Mouse (Mus musculus) cerebellum, adult 9-10 months (tissue): ENCODE data around the gene Lhfp.

Experiments used
- DNase-seq: peaks from one replicate; pipeline ENCODE4 v3.0.0; 2022

Gene Lhfp

DNA sequence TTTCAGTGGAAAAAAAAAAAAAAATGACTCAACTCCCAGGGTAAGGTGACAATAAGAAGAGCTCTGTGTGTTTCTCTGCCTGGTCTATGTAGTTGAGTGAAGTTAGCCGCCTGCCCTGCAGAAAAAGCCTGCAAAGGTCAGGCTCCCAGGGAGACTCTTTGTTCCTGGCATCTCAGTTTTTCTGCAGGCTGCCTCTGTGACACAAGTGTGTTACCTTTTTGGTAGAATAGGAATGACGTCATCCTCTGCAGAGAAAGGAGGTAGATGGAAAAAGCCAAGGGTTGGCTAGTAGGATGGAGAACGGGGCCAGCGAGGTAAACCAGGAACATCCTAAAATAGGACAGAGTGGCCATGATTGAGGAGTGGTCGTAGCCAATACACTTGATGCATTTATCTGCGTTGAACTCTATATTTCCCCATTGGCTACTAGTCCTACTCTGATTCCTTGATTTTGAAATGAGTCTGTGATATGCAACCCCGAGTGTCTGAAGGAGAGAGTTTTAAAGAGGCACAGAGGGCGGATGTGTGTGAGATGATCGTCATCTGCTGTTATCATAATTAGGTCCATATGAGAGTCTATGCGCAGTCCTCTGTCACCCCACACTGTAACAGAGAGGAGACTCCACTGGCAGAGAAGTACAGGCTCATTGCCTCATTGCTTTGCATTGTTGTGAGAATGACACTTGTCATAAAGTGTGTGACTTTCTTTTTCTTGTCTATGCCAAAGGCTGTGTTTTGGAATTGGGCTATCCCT lies 132.2 kb downstream of the Lhfp start:
- peak; percentile 69 for DNase-seq

DNA sequence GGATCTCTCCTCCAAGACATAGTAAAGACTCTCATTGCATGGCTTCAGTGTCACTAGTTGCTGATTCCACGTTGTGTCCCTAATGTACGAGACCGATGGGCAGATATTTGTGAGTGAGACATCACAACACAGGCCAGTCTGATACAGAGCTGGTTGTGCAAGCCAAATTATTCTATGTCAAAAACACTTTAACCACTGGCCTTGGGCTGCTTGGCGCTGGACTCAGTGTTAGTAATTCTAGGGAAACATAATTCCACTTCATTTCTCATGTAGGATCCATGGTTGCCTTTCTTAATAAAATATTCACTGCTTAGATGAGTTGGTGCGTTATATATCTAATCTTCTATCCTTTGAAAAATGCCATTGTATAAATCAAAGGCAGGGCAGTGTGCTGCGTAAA lies 138.6 kb downstream of the Lhfp start:
- no peak for DNase-seq

DNA sequence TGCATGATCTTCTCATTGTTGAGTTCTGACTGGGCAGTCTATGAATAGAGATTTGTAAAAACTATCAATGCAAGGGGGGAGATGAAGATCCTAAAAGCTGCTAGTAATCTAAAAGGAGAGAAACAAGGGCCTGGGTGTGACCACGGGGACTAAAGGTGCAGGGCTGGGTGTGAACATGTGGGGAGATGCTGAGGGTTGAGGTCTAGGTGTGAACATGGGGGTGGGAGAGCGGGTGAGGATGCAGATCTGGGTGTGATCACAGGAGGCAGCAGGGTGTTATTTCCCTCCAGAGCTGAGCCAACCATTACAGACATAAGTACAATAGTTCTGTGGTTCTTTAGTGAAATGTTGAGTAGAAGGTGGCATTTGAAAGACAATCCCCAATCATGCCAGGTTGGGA lies 144.1 kb downstream of the Lhfp start:
- DNase-seq, result no peak

GRCm38 (mm10) chr3:53193441-53193840 lies 152.1 kb downstream of the Lhfp start:
- no peak for DNase-seq

DNA sequence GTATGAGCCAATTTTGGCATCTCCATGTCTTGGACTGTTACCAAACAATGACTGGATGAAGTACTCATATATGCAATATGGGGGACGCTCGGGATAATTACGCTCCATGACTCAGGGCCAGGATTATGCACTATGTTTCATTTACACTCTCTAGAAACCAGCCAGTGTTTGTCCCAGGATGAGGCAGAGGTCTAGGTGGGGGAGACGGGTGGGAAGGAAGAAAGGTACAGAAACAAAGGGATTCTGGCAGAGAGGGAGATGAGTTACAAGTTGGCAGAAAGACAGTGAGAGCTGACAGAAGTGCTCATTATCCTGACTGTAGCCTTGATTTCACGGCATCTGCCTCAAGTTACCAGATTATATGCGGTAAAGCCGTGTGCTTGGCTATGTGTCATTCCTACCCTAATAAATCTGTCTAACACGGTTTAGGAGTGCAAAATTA lies 154.4 kb downstream of the Lhfp start:
- DNase-seq, result no peak

GRCm38 (mm10) chr3:53200175-53200574 lies 158.8 kb downstream of the Lhfp start:
- no peak for DNase-seq

- no peak for DNase-seq
Observed at GRCm38 (mm10) chr3:53200853-53201252, 159.5 kb downstream of the Lhfp start.

DNA sequence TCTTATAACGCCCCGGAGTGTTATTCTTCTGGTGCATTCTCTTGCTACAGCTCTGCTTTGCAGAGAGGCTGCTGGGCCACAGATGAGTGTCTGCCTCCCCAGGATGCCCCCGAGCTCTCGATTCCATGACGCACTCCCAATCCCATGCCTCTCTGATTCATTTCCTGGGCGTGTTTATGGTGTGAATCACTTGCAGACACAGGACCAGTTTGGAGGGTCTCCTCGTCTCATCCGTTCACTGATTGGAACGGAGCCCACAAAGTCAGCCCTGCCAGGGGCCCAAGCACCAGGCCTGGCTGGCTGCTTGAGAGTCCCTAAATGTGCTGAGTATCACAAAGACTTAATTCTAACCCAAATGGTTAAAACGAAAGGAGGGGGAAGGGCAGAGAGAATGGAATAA lies 160.3 kb downstream of the Lhfp start:
- DNase-seq, result peak; percentile 63

GRCm38 (mm10) chr3:53202184-53202583 lies 160.9 kb downstream of the Lhfp start:
- DNase-seq, result peak; percentile 89

DNA sequence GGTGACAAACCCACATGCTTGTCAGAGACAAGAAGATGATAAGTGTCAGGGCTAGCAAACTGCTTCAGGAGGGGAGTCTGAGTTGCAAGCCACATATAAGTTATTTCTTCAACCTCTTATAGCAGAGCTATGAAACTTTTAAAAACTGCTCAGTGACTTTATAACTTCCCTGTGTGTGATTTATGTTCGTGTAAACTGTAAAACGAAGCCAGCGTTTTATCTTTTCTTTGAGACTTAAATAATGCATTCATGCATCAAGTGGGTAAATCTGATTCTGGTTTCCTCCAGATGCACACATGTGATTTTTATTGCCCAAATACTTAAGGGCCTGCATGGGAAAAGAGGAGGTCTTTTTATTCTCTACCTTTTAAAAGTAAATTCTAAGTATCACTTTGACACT lies 161.4 kb downstream of the Lhfp start:
- DNase-seq, result no peak

DNA sequence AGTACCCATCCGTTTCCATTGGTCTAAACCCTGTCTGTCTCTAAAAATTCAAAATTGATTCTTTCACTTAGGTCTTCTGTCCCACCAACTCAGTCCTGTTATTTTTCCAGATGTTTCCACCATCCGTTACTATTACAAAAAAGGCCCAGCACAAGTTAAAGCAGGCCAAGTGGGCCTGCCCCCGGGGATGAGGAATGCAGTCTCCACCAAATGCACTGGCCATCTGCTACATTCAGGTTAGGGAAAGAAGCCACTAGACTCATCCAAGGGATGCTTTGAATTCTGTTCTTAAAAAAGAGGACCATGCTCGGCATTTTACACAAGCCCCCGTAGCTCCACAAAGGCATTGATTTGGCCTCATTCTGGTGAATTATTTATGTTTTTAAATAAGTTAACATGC lies 162.3 kb downstream of the Lhfp start:
- peak; percentile 82 for DNase-seq

- DNase-seq, result peak; percentile 73
Observed at GRCm38 (mm10) chr3:53204348-53204984, 163.1 kb downstream of the Lhfp start.

GRCm38 (mm10) chr3:53204985-53205365 lies 163.6 kb downstream of the Lhfp start:
- DNase-seq, result no peak

DNA sequence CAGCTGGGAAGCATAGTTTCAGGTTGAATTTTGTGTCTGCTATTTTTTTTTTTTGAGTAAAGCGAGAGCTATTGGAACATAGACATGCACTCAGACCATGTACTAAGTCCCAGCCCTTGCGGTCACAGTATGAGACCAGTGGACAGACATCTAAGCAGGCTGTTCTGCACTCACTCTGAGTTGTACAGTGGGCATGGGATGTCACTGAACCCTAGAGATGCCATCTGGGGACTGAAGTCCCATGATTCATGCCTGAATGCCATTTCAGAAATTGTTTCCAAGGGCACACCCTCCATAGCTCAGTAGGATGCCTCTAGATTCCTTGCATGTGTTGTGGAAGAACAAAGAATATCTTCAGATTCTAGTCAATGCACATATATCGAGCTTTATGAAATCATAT lies 164.4 kb downstream of the Lhfp start:
- DNase-seq, result no peak

DNA sequence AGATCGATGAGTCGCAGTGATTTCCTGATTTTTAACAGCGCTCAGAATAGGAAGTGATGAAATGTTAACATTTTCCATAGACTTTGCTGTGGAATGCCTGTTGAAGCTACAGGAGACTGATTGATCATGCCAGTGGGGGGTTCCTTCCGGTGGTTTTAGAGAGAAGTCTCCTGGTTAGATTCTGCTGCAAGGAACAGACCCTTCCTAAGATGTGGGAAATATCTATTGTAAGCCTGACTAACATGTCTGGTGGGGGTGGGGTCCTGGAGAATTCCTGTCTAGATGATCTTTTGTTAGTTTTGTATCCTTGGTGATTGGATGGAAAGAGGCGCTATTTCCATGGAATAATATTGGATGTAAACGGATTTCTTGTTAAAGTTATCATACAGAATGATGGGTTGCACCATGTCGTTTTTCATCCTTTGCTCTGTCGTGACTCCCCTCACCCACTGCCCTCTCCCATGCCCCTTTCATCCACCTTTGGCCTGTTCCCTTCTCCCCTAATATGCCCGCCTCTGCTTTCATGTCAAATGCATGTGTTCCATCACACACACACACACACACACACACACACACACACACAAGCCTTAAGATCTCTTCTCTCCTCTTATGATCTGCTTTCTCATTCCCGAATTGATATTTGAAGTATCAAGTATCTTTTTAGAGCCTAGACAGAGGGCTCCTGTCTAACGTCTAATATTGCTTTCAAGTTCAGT lies 165.3 kb downstream of the Lhfp start:
- no peak for DNase-seq

DNA sequence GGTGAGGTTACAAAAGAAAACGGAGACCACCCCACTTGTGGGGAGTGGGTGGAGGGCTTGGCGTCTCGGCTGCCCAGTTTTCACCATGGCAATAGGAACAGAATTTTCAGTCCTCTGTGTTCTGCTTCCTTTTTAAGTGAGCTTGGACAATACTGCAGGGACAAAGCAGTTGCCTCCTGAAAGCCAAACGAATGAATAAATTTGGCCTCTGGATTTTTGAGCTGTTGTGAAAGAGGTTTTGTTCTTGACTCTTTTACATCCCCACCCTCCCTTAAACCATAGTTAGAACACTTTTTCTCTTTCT lies 165.8 kb downstream of the Lhfp start:
- no peak for DNase-seq

- DNase-seq, result peak; percentile 65
Observed at GRCm38 (mm10) chr3:53210691-53211526, 169.6 kb downstream of the Lhfp start.

DNA sequence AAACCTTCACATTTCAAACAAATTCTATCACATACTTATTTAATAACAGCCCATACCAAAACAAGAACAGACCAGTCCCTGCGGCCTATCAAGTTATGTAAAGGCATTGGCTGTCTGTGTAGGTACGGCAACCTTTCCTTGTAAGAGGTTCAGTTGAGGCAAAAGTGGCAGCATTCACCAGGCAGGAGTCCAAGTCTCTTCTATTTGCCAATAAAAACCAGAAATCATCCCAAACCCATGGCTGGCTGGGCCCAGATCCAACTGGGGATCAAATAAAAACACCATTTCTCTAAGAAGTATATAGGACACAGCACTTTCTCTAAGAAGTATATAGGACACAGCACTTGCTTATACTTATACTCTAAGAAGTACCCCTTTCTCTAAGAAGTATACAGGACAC lies 171.3 kb downstream of the Lhfp start:
- DNase-seq, result peak; percentile 77

- no peak for DNase-seq
Observed at GRCm38 (mm10) chr3:53213346-53213745, 172.0 kb downstream of the Lhfp start.

DNA sequence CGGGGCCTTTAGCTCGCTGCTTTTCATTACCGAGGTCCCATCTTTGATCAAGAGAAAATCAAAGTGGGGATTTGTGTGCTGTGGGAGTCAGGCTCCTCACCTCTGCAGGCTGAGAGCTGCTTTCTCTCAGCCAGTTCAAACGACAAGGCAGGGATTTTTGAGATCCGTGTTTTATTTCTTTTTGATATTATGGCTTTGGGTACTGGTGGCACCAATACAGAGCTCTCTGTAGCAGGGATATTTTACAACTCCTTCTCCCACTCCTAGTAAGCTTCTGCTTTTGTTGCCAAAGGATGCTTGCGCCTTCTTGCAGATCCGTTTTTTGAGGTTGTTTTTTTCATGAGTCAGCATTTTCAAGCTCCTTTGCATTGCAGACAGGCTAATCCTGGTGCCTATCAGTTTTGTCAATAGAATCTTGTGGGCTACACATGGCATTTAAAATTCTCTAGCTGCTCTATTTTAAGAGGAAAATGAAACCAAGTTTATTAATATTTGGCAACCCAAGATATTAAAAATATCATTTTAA lies 172.5 kb downstream of the Lhfp start:
- DNase-seq, result no peak

DNA sequence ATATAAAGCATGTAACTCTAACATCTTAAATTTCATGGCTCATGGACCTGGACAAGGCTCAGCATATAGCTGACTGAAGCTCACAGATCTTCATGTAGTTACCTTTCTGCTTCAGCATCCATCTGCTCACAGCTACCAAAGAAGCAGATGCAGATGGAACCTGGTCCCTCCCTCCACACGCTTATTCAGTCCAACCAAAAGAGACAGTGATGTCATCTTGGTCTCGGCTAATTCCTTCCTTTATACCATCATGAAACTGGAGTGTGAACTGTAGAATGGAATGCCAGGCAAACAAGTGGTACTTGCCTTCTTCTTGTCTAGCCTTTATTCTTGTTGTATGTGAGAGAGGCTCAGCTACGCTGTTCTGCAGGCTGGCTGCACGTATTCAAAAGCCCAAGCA lies 173.1 kb downstream of the Lhfp start:
- DNase-seq, result no peak

GRCm38 (mm10) chr3:53217697-53218096 lies 176.4 kb downstream of the Lhfp start:
- no peak for DNase-seq
